Mouse (Mus musculus): ENCODE measurements around the gene Adam22. TPM values are rescaled to one million over a fixed set of nuclear protein-coding genes. Genes with fewer than 3 reads are reported as not detected.

The Adam22 gene
- polyA plus RNA-seq, 1 experiment: not detected

- Histone ChIP-seq H3K4me1 (ENCODE audit: control insufficient read depth) (no peaks in the 10 kb centered on the region), H3K9me3 (ENCODE audit: control insufficient read depth, low read length) (no peaks in the 10 kb centered on the region), H3K36me3 (ENCODE audit: control insufficient read depth) (no peaks in the 10 kb centered on the region), H3K27me3 (ENCODE audit: control insufficient read depth) (no peaks in the 10 kb centered on the region), H3K4me3 (replicated peaks) (no peak overlapping the region)
- TF ChIP-seq GATA1 (IDR thresholded peaks at IDR 0.05; ENCODE audit: low read length): no peak
These were observed 78.0 kb downstream of the Adam22 start for GRCm38 (mm10) chr5:8289678-8290614.

DNA sequence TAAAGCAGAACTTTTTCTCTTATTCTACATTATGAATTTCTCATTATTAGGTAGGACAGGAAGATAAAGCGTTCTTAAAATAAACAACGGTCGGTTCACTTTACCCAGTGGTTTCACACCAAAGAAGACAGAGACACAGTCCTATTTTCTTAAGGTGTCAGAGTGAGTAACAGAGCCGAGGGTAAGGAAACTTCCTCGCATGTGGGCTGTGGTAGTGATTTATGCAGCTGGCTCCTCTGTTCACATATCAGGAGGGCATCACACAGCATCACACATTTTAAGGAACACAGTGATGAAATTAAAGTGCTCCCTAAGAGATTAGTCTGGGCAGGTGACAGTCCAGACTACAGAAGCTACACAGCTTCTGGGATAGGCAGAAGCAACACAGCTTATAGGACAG, 83.8 kb downstream of the Adam22 start:
- Histone ChIP-seq H3K27me3 (ENCODE audit: control insufficient read depth) (no peaks in the 10 kb centered on the region), H3K9me3 (ENCODE audit: control insufficient read depth, low read length) (no peaks in the 10 kb centered on the region), H3K4me1 (ENCODE audit: control insufficient read depth) (no peaks in the 10 kb centered on the region), H3K4me3 (replicated peaks) (no peak overlapping the region), H3K36me3 (ENCODE audit: control insufficient read depth) (no peaks in the 10 kb centered on the region)
- TF ChIP-seq TAL1 (IDR thresholded peaks at IDR 0.05; ENCODE audit: low read length) (no peak), GATA1 (IDR thresholded peaks at IDR 0.05; ENCODE audit: low read length) (no peak)

DNA sequence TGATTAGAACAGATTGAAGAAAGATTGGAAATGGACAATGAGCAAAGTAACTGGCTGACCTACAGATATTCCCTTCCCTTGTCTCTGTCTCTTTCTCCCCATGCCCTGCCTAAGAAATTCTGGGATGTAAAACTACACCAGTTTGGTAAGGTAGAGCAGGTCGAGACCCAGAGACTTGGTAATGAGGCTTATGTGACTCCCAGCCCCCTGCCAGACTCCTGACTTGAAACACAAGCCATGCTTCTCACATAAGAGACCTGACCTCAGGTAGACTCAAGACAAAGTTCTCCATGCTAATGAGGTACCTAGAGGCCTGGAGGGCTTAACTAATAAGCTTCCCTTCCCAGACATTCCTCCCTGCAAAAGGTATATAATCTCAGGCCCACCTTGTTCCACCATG, 91.8 kb downstream of the Adam22 start:
- TF ChIP-seq TAL1 (IDR thresholded peaks at IDR 0.05; ENCODE audit: low read length): no peak
- no peak for TF ChIP-seq GATA1 (IDR thresholded peaks at IDR 0.05; ENCODE audit: low read length)
- no peaks in the 10 kb centered on the region for H3K36me3 ChIP-seq (ENCODE audit: control insufficient read depth)
- H3K4me1 ChIP-seq (ENCODE audit: control insufficient read depth): no peaks in the 10 kb centered on the region
- H3K27me3 ChIP-seq (ENCODE audit: control insufficient read depth): no peaks in the 10 kb centered on the region
- no peaks in the 10 kb centered on the region; the same call in 1 of the 2 replicates for H3K9me3 ChIP-seq (ENCODE audit: control insufficient read depth, low read length)
- no peak overlapping the region for H3K4me3 ChIP-seq (replicated peaks)

DNA sequence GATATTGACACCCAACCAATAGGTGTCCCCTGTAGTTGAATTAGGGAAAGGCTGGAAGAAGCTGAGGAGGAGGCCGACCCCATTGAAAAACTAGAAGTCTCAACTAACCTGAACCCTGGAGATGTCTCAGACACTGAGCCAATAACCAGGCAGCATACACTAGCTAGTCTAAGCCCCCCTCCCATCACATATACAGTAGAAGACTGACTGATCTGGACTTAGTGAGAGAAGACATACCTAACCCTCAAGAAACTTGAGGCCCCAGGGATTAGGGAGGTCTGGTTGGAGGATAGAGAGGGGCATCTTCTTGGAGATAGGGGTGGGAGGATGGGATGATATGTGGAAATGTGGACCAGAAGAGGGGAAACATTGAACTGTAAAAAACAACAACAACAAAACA, 110.6 kb downstream of the Adam22 start:
- Histone ChIP-seq H3K36me3 (ENCODE audit: control insufficient read depth) (no peaks in the 10 kb centered on the region), H3K9me3 (ENCODE audit: control insufficient read depth, low read length) (peaks cover 5% of the 10 kb centered on the region), H3K27me3 (ENCODE audit: control insufficient read depth) (no peaks in the 10 kb centered on the region), H3K4me3 (replicated peaks) (no peak overlapping the region), H3K4me1 (ENCODE audit: control insufficient read depth) (no peaks in the 10 kb centered on the region)
- TF ChIP-seq GATA1 (IDR thresholded peaks at IDR 0.05; ENCODE audit: low read length) (no peak), TAL1 (IDR thresholded peaks at IDR 0.05; ENCODE audit: low read length) (no peak)

DNA sequence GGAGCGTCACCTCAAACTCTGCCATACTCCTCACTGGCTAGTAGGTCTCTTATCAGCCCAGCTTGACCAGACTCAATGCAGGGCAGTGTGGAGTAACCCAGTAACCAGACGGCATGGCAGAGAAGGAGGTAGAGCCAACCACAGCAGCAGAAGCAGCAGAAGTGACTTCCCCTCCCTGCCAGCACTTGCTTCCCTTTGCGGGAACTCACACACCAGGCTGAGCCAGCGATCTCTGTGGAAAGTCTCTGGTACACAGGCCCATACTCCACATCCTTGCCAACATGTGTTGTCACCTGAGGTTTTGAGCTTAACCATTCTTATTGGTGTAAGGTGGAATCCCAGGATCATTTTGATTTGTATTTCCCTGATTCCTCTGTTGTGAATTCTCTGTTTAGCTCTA, 111.5 kb downstream of the Adam22 start:
- H3K27me3 ChIP-seq (ENCODE audit: control insufficient read depth): no peaks in the 10 kb centered on the region
- no peak for TF ChIP-seq TAL1 (IDR thresholded peaks at IDR 0.05; ENCODE audit: low read length)
- no peak for TF ChIP-seq GATA1 (IDR thresholded peaks at IDR 0.05; ENCODE audit: low read length)
- H3K4me1 ChIP-seq (ENCODE audit: control insufficient read depth): no peaks in the 10 kb centered on the region
- H3K9me3 ChIP-seq (ENCODE audit: control insufficient read depth, low read length): peaks cover 5% of the 10 kb centered on the region
- H3K36me3 ChIP-seq (ENCODE audit: control insufficient read depth): no peaks in the 10 kb centered on the region
- no peak overlapping the region for H3K4me3 ChIP-seq (replicated peaks)

DNA sequence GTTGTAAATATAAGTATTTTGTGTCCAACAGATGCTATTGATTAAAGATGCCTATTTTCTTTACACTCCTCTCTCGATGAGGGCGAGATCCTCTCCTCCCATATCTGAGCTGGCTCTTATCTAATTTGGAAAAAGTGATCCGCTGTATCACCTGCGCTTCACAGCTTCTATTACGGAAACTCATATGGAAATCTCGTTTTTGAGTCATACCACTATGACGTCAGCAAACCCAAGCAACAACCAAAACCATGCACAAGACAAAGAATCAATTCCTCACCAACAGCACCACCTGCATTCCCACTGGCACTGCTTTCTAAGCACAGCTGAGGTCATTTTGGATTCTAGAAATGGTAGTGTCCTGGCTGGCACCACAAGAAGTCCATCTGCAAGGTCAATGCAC, 123.3 kb downstream of the Adam22 start:
- Histone ChIP-seq H3K4me1 (ENCODE audit: control insufficient read depth) (no peaks in the 10 kb centered on the region), H3K36me3 (ENCODE audit: control insufficient read depth) (no peaks in the 10 kb centered on the region)

DNA sequence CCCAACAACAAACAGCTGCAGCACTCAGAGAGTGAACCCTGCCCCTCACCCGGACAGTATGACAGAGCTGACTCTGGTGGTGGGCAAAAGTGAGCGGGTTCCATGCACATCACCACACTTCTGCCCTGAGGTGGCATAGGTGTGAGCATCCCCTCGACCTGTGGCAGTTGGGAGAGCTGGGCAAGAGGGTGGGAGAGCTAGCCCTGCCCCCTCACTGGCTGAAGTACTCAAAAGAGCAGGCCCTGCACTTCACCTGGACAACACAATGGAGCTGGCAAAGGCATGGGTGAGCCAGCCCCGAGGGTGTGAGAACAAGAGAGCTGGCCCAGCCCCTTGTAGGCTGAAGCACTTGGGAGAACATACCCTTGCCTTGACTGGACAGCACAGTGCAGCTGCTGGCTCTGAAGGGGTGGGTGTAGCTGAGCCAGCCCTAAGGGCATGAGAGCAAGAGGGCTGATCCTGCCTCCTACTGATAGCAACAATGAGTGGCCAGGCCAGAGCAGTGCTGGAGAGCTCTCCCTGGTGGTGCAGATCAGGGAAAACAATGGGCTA, 124.8 kb downstream of the Adam22 start:
- Histone ChIP-seq H3K36me3 (ENCODE audit: control insufficient read depth) (no peaks in the 10 kb centered on the region), H3K27me3 (ENCODE audit: control insufficient read depth) (no peaks in the 10 kb centered on the region), H3K4me3 (replicated peaks) (no peak overlapping the region), H3K4me1 (ENCODE audit: control insufficient read depth) (no peaks in the 10 kb centered on the region), H3K9me3 (ENCODE audit: control insufficient read depth, low read length) (no peaks in the 10 kb centered on the region)
- no peak for TF ChIP-seq GATA1 (IDR thresholded peaks at IDR 0.05; ENCODE audit: low read length)
- TF ChIP-seq TAL1 (IDR thresholded peaks at IDR 0.05; ENCODE audit: low read length): no peak

More for the DNA sequence above, 123.3 kb downstream of the Adam22 start:
- no peak overlapping the region for H3K4me3 ChIP-seq (replicated peaks)
- H3K9me3 ChIP-seq (ENCODE audit: control insufficient read depth, low read length): no peaks in the 10 kb centered on the region
- TF ChIP-seq TAL1 (IDR thresholded peaks at IDR 0.05; ENCODE audit: low read length): no peak
- TF ChIP-seq GATA1 (IDR thresholded peaks at IDR 0.05; ENCODE audit: low read length): no peak
- H3K27me3 ChIP-seq (ENCODE audit: control insufficient read depth): no peaks in the 10 kb centered on the region

DNA sequence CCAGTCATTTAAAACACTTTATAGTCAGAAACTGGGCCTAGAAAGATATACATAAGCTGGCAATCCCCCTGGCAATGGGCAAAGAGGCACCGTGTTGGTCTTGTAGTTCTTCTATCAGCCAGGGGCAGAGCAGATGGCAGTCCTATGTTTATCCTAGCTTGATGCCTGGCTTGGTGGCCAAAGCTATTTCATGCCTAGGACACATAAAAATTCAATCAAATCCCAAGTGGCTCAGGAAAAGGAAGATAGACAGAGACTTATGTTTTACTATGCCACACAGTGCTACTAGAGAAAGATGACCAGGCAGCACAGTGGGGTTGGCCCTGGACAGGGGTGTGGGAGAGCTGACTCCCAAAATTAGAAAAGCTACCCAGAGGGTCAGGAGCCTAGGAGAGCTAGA, 125.3 kb downstream of the Adam22 start:
- H3K36me3 ChIP-seq (ENCODE audit: control insufficient read depth): no peaks in the 10 kb centered on the region
- H3K9me3 ChIP-seq (ENCODE audit: control insufficient read depth, low read length): no peaks in the 10 kb centered on the region
- no peak overlapping the region for H3K4me3 ChIP-seq (replicated peaks)
- H3K4me1 ChIP-seq (ENCODE audit: control insufficient read depth): no peaks in the 10 kb centered on the region
- TF ChIP-seq TAL1 (IDR thresholded peaks at IDR 0.05; ENCODE audit: low read length): no peak
- TF ChIP-seq GATA1 (IDR thresholded peaks at IDR 0.05; ENCODE audit: low read length): no peak
- H3K27me3 ChIP-seq (ENCODE audit: control insufficient read depth): no peaks in the 10 kb centered on the region

- no peaks in the 10 kb centered on the region; the same call in 1 of the 2 replicates for H3K9me3 ChIP-seq (ENCODE audit: control insufficient read depth, low read length)
- TF ChIP-seq GATA1 (IDR thresholded peaks at IDR 0.05; ENCODE audit: low read length): no peak
- TF ChIP-seq TAL1 (IDR thresholded peaks at IDR 0.05; ENCODE audit: low read length): no peak
- H3K36me3 ChIP-seq (ENCODE audit: control insufficient read depth): no peaks in the 10 kb centered on the region
- no peaks in the 10 kb centered on the region for H3K27me3 ChIP-seq (ENCODE audit: control insufficient read depth)
- no peak overlapping the region for H3K4me3 ChIP-seq (replicated peaks)
- no peaks in the 10 kb centered on the region for H3K4me1 ChIP-seq (ENCODE audit: control insufficient read depth)
These were observed 140.9 kb downstream of the Adam22 start for GRCm38 (mm10) chr5:8227073-8227472.

Data from erythroblast, embryonic 14.5 days (primary cell).